Mouse (Mus musculus): ENCODE results near the gene Osr1.

- TF ChIP-seq CTCF (IDR thresholded peaks at IDR 0.05; ENCODE audit: control insufficient read depth, insufficient read depth, insufficient replicate concordance, low read depth, low read length) (no peak), POLR2A (IDR thresholded peaks at IDR 0.05; ENCODE audit: control insufficient read depth, low read depth, low read length) (no peak)
Observed at GRCm38 (mm10) chr12:9582248-9582995, 12.5 kb downstream of the Osr1 start.
